In genomic region chr11:67531926-67532565, GRCm38 (mm10) we compare ENCODE assay signal across 22 mouse cellular contexts.
DNase-seq lines count a peak whose midpoint lies in the region; ATAC-seq and TF ChIP-seq lines count a peak whose summit lies in the region.
"Had no signal": no experiment of that assay in that cellular context is flagged by ENCODE, and none has a peak within 500 bp of the region (broad histone marks: within the 10 kb centered on the region; RNA-seq: fewer than 3 reads in every experiment).

No protein-coding gene starts in this region.

- WGBS in heart, embryonic 11.5 days (ENCODE audit: insufficient replicate concordance), result 33% methylated on average over 6 of the region's 6 CpGs
- WGBS in heart, adult 2 months, result 58% methylated on average over 6 of the region's 6 CpGs
- 51% methylated on average over 6 of the region's 6 CpGs for WGBS in liver, adult 2 months
- 61% methylated on average over 6 of the region's 6 CpGs for WGBS in stomach, embryonic 14.5 days

- DNase-seq in heart, adult 2 months, result no peak
- peak; percentile 67 for DNase-seq in liver, adult 2 months (ENCODE audit: extremely low read depth, low read depth, low spot score)
- no peak for DNase-seq in liver
- DNase-seq in induced T-regulatory cell, adult 2 months (ENCODE audit: low read depth), result peak; percentile 21
- DNase-seq in urinary bladder, adult 18-20 months (ENCODE audit: low spot score in 2 of 2), result no peak
- DNase-seq in urinary bladder, adult 2 months (ENCODE audit: low spot score), result no peak
- DNase-seq: adrenal gland, postnatal 10 days; cerebellum, adult 11-12 months; heart, postnatal 4 days; left cerebral cortex, postnatal 4 days; right cerebral cortex, adult 18-20 months; thymus, postnatal 25 days had no signal

- no peak overlapping the region for H3K4me2 ChIP-seq in heart, embryonic 11.5 days
- H3K4me2 ChIP-seq in stomach, embryonic 14.5 days (replicated peaks; ENCODE audit: low read depth, low read length), result no peak overlapping the region
- H3K4me2 ChIP-seq: embryonic facial prominence, embryonic 12.5 days; kidney, embryonic 15.5 days; liver, embryonic 15.5 days; midbrain, embryonic 15.5 days had no signal

- TF ChIP-seq CTCF in heart, adult 2 months (IDR thresholded peaks at IDR 0.05), result no peak
- TF ChIP-seq CTCF in liver, adult 2 months (IDR thresholded peaks at IDR 0.05; ENCODE audit: low read depth, low read length), result no peak

- no peak overlapping the region for H3K4me3 ChIP-seq in heart, embryonic 11.5 days (ENCODE audit: low read depth, low read length)
- no peak overlapping the region for H3K4me3 ChIP-seq in heart, adult 2 months
- H3K4me3 ChIP-seq in liver, adult 2 months (ENCODE audit: insufficient read depth, low read depth, low read length), result no peak overlapping the region
- H3K4me3 ChIP-seq in stomach, embryonic 14.5 days (ENCODE audit: low read depth, low read length), result no peak overlapping the region
- H3K4me3 ChIP-seq: embryonic facial prominence, embryonic 12.5 days; kidney, embryonic 15.5 days; layer of hippocampus, adult 2 months; liver, embryonic 15.5 days; midbrain, embryonic 15.5 days had no signal

- H3K9me3 ChIP-seq in heart, embryonic 11.5 days (replicated peaks; ENCODE audit: control insufficient read depth, low read length), result no peaks in the 10 kb centered on the region
- H3K9me3 ChIP-seq in stomach, embryonic 14.5 days (ENCODE audit: control insufficient read depth, low read depth, low read length), result no peaks in the 10 kb centered on the region
- H3K9me3 ChIP-seq: embryonic facial prominence, embryonic 12.5 days; kidney, embryonic 15.5 days; liver, embryonic 15.5 days; midbrain, embryonic 15.5 days had no signal

- no peak overlapping the region for H3K9ac ChIP-seq in heart, embryonic 11.5 days (ENCODE audit: low read depth, low read length)
- no peak overlapping the region for H3K9ac ChIP-seq in heart, adult 2 months (ENCODE audit: low read depth, low read length)
- no peak overlapping the region for H3K9ac ChIP-seq in liver, adult 2 months (ENCODE audit: low read depth, low read length)
- H3K9ac ChIP-seq in stomach, embryonic 14.5 days (replicated peaks; ENCODE audit: low read depth, low read length), result no peak overlapping the region
- H3K9ac ChIP-seq: embryonic facial prominence, embryonic 12.5 days; kidney, embryonic 15.5 days; liver, embryonic 15.5 days; midbrain, embryonic 15.5 days had no signal

- TF ChIP-seq POLR2A in heart, adult 2 months (IDR thresholded peaks at IDR 0.05; ENCODE audit: insufficient read depth, low read depth, low read length), result no peak
- TF ChIP-seq POLR2A in liver, adult 2 months (IDR thresholded peaks at IDR 0.05; ENCODE audit: extremely low read depth, insufficient read depth, low read length), result no peak

- TF ChIP-seq EP300 in heart, adult 2 months (IDR thresholded peaks at IDR 0.05; ENCODE audit: insufficient read depth, low read depth, low read length), result no peak

- H3K4me1 ChIP-seq in heart, embryonic 11.5 days (ENCODE audit: control insufficient read depth, insufficient read depth, low read length), result peaks cover 17% of the 10 kb centered on the region
- H3K4me1 ChIP-seq in heart, adult 2 months (ENCODE audit: control insufficient read depth, insufficient read depth, low read length), result peaks cover 2% of the 10 kb centered on the region
- H3K4me1 ChIP-seq in liver, adult 2 months (ENCODE audit: control insufficient read depth, insufficient read depth, low read length), result peaks cover 28% of the 10 kb centered on the region
- peaks cover 4% of the 10 kb centered on the region; the same call in 1 of the 2 replicates for H3K4me1 ChIP-seq in stomach, embryonic 14.5 days (ENCODE audit: control insufficient read depth, insufficient read depth, low read length)

- H3K79me2 ChIP-seq in heart, adult 2 months (replicated peaks; ENCODE audit: control insufficient read depth, insufficient read depth, low read length), result no peaks in the 10 kb centered on the region
- H3K79me2 ChIP-seq in liver, adult 2 months (ENCODE audit: control insufficient read depth, insufficient read depth, low read length), result no peaks in the 10 kb centered on the region

- no peaks in the 10 kb centered on the region for H3K27me3 ChIP-seq in heart, embryonic 11.5 days (ENCODE audit: control insufficient read depth, insufficient read depth, low read length)
- no peaks in the 10 kb centered on the region for H3K27me3 ChIP-seq in heart, adult 2 months (ENCODE audit: control insufficient read depth, insufficient read depth, low read length)
- H3K27me3 ChIP-seq in liver, adult 2 months (ENCODE audit: control insufficient read depth, insufficient read depth, low read length), result no peaks in the 10 kb centered on the region
- H3K27me3 ChIP-seq in stomach, embryonic 14.5 days (ENCODE audit: control insufficient read depth, insufficient read depth, low read length), result no peaks in the 10 kb centered on the region
- H3K27me3 ChIP-seq: embryonic facial prominence, embryonic 12.5 days; kidney, embryonic 15.5 days; liver, embryonic 15.5 days; midbrain, embryonic 15.5 days had no signal

- intact Hi-C loops in heart, adult 2 months (cut with DNase I), result no loop called here

- ATAC-seq in heart, embryonic 11.5 days (replicated peaks; ENCODE audit: insufficient number of reproducible peaks, low FRiP score, low TSS enrichment), result no peak
- ATAC-seq in stomach, embryonic 14.5 days (ENCODE audit: insufficient number of reproducible peaks, insufficient read depth, low FRiP score, low read depth), result peak; percentile 37; the same call in 1 of the 2 replicates
- ATAC-seq: forebrain, embryonic 16.5 days; hindbrain, embryonic 16.5 days; midbrain, embryonic 15.5 days had no signal

- peak overlapping the region; percentile 17; the same call in 1 of the 2 replicates for H3K27ac ChIP-seq in heart, embryonic 11.5 days (ENCODE audit: low read depth, low read length)
- no peak overlapping the region for H3K27ac ChIP-seq in heart, adult 2 months
- H3K27ac ChIP-seq in liver, adult 2 months (replicated peaks; ENCODE audit: insufficient read depth, low read depth, low read length), result no peak overlapping the region
- no peak overlapping the region for H3K27ac ChIP-seq in stomach, embryonic 14.5 days (ENCODE audit: low read length)
- H3K27ac ChIP-seq: embryonic facial prominence, embryonic 12.5 days; kidney, embryonic 15.5 days; layer of hippocampus, adult 2 months; liver, embryonic 15.5 days; macrophage; midbrain, embryonic 15.5 days had no signal

- H3K36me3 ChIP-seq in heart, embryonic 11.5 days (ENCODE audit: control insufficient read depth, insufficient read depth, low read length), result no peaks in the 10 kb centered on the region
- H3K36me3 ChIP-seq in heart, adult 2 months (ENCODE audit: control insufficient read depth, insufficient read depth, low read length), result no peaks in the 10 kb centered on the region
- H3K36me3 ChIP-seq in liver, adult 2 months (ENCODE audit: control insufficient read depth, insufficient read depth, low read length), result no peaks in the 10 kb centered on the region
- no peaks in the 10 kb centered on the region for H3K36me3 ChIP-seq in stomach, embryonic 14.5 days (ENCODE audit: control insufficient read depth, insufficient read depth, low read length)
- H3K36me3 ChIP-seq: embryonic facial prominence, embryonic 12.5 days; kidney, embryonic 15.5 days; liver, embryonic 15.5 days; midbrain, embryonic 15.5 days had no signal

Comparison
In these comparisons a context has a peak if more than half of its experiments do, and no peak if none do; other contexts are left out.
1. DNase-seq: peak in liver, adult 2 months (single experiment) and induced T-regulatory cell, adult 2 months (single experiment); none in heart, adult 2 months (0 of 2), liver (single experiment), urinary bladder, adult 18-20 months (0 of 2) and urinary bladder, adult 2 months (single experiment).